28 mouse cellular contexts compared by ENCODE assay signal in genomic region chr15:77624710-77625109, GRCm38 (mm10). TPM values are rescaled to one million over a fixed set of nuclear protein-coding genes. Genes with fewer than 3 reads are reported as not detected.
DNase-seq lines count a peak whose midpoint lies in the region; TF ChIP-seq lines count a peak whose summit lies in the region.
"Had no signal": no experiment of that assay in that cellular context is flagged by ENCODE, and none has a peak within 500 bp of the region (broad histone marks: within the 10 kb centered on the region; RNA-seq: fewer than 3 reads in every experiment).

No protein-coding gene starts in this region.

- peak overlapping the region; percentile 51; the same call in 1 of the 2 replicates for H3K27ac ChIP-seq in CH12.LX (ENCODE audit: insufficient read depth, low read depth)
- H3K27ac ChIP-seq: embryonic facial prominence, embryonic 10.5 days; embryonic facial prominence, embryonic 12.5 days; forebrain, embryonic 13.5 days; forebrain, embryonic 15.5 days had no signal

- TF ChIP-seq POLR2A in CH12.LX (IDR thresholded peaks at IDR 0.05; ENCODE audit: low read depth, low read length), result no peak

- H3K36me3 ChIP-seq in CH12.LX (replicated peaks in 1 of 2; ENCODE audit: control insufficient read depth in 1 of 2, insufficient read depth in 1 of 2, low read length in 1 of 2), result no peaks in the 10 kb centered on the region
- H3K36me3 ChIP-seq: embryonic facial prominence, embryonic 10.5 days; embryonic facial prominence, embryonic 12.5 days; forebrain, embryonic 15.5 days had no signal

- no peak for TF ChIP-seq CTCF in CH12.LX (conservative IDR thresholded peaks at IDR 0.05 in 1 of 2, IDR thresholded peaks at IDR 0.05 in 1 of 2; ENCODE audit: low read depth in 2 of 2, low read length in 2 of 2)

- no peaks in the 10 kb centered on the region for H3K27me3 ChIP-seq in CH12.LX (replicated peaks)
- H3K27me3 ChIP-seq: embryonic facial prominence, embryonic 12.5 days; forebrain, embryonic 13.5 days; forebrain, embryonic 15.5 days had no signal

- TF ChIP-seq RAD21 in CH12.LX (IDR thresholded peaks at IDR 0.05; ENCODE audit: low read depth, low read length), result no peak

- no peak overlapping the region for H3K4me3 ChIP-seq in CH12.LX (replicated peaks in 1 of 3; ENCODE audit: low read depth in 2 of 3, low read length in 2 of 3, poor library complexity in 1 of 3)
- H3K4me3 ChIP-seq: embryonic facial prominence, embryonic 10.5 days; embryonic facial prominence, embryonic 12.5 days; forebrain, embryonic 13.5 days; forebrain, embryonic 15.5 days had no signal

- in situ Hi-C loops in CH12.LX (cut with MboI; ENCODE audit: low pct_ligation_motif_present, low pct_unique_long_range_greater_than_20kb, low sequenced_read_pairs), result no loop called here

- peaks cover 45 to 79% of the 10 kb centered on the region in 2 experiments for H3K4me1 ChIP-seq in CH12.LX (ENCODE audit: control insufficient read depth in 1 of 2, insufficient read depth in 2 of 2)
- H3K4me1 ChIP-seq: embryonic facial prominence, embryonic 10.5 days; embryonic facial prominence, embryonic 12.5 days; forebrain, embryonic 13.5 days; forebrain, embryonic 15.5 days had no signal

- dilution Hi-C loops in CH12.LX (cut with MboI; ENCODE audit: extremely low pct_ligation_motif_present, extremely low pct_unique_long_range_greater_than_20kb, low sequenced_read_pairs), result no loop called here

- H3K4me2 ChIP-seq in CH12.LX (ENCODE audit: insufficient read depth, low read depth, poor library complexity, severe bottlenecking), result peak overlapping the region; percentile 72
- H3K4me2 ChIP-seq: embryonic facial prominence, embryonic 12.5 days; forebrain, embryonic 13.5 days; forebrain, embryonic 15.5 days had no signal

- DNase-seq in A20 (ENCODE audit: low read depth, low spot score), result peak; percentile 27
- DNase-seq in CD4-positive, CD25-positive, alpha-beta regulatory T cell, adult 2 months (ENCODE audit: low read depth, low spot score), result peak; percentile 53
- peak; percentile 78 for DNase-seq in CH12.LX (ENCODE audit: extremely low read depth)
- peak; percentile 56 for DNase-seq in induced T-regulatory cell, adult 2 months (ENCODE audit: low read depth)
- DNase-seq in adrenal gland, postnatal 25 days, result no peak
- DNase-seq in ovary, postnatal 14 days (ENCODE audit: low spot score), result no peak
- DNase-seq in kidney, adult 11 months, result no peak
- DNase-seq in layer of hippocampus, adult 9-10 months (ENCODE audit: low spot score), result no peak
- DNase-seq: adrenal gland, adult 2 months; adrenal gland, postnatal 10 days; cerebellum, adult 11-12 months; cerebellum, adult 2 months; cerebellum, adult 9-10 months; cerebellum, postnatal 10 days; cerebellum, postnatal 25 days; forebrain, postnatal 0 days had no signal

- TF ChIP-seq EP300 in CH12.LX (IDR thresholded peaks at IDR 0.05; ENCODE audit: low read length), result peak; percentile 87

- no peak overlapping the region for H3K9ac ChIP-seq in CH12.LX (ENCODE audit: insufficient read depth, low read depth)
- H3K9ac ChIP-seq: embryonic facial prominence, embryonic 12.5 days; forebrain, embryonic 13.5 days; forebrain, embryonic 15.5 days; forebrain, postnatal 0 days had no signal

- no peaks in the 10 kb centered on the region for H3K79me2 ChIP-seq in CH12.LX (replicated peaks; ENCODE audit: control insufficient read depth, extremely low read depth, insufficient read depth, poor library complexity, severe bottlenecking)

- no peaks in the 10 kb centered on the region for H3K9me3 ChIP-seq in CH12.LX (replicated peaks; ENCODE audit: low read length)
- H3K9me3 ChIP-seq: embryonic facial prominence, embryonic 10.5 days; embryonic facial prominence, embryonic 12.5 days; forebrain, embryonic 13.5 days; forebrain, embryonic 15.5 days had no signal

TF ChIP-seq in CH12.LX, 34 proteins besides CTCF, POLR2A, EP300 and RAD21:
- TF ChIP-seq MAX (IDR thresholded peaks at IDR 0.05; ENCODE audit: low read length), result peak; percentile 61; the same call in 1 of the 2 replicates
- TF ChIP-seq JUND (conservative IDR thresholded peaks at IDR 0.05; ENCODE audit: low read depth, low read length), result no peak
- TF ChIP-seq USF2 (conservative IDR thresholded peaks at IDR 0.05; ENCODE audit: low read depth, low read length), result no peak
- TF ChIP-seq ZC3H11A (IDR thresholded peaks at IDR 0.05; ENCODE audit: low read depth, low read length), result no peak
- TF ChIP-seq TCF12 (IDR thresholded peaks at IDR 0.05; ENCODE audit: low read depth, low read length), result peak; percentile 55; the same call in 1 of the 2 replicates
- 0 out of 2 replicates have a peak, but pooled peaks have one; percentile 24 for TF ChIP-seq MAFK (IDR thresholded peaks at IDR 0.05; ENCODE audit: insufficient replicate concordance, low read length)
- no peak for TF ChIP-seq KAT2A (IDR thresholded peaks at IDR 0.05; ENCODE audit: insufficient replicate concordance, low read length)
- no peak; the same call in 1 of the 2 replicates for TF ChIP-seq MEF2A (IDR thresholded peaks at IDR 0.05; ENCODE audit: borderline replicate concordance, low read depth, low read length)
- TF ChIP-seq JUN (IDR thresholded peaks at IDR 0.05; ENCODE audit: insufficient read depth, low read depth, low read length), result 0 out of 2 replicates have a peak, but pooled peaks have one; percentile 8
- TF ChIP-seq CHD1 (IDR thresholded peaks at IDR 0.05; ENCODE audit: low read depth, low read length), result no peak
- TF ChIP-seq GABPA (IDR thresholded peaks at IDR 0.05; ENCODE audit: insufficient replicate concordance, low read depth, low read length), result no peak
- TF ChIP-seq SMC3 (IDR thresholded peaks at IDR 0.05; ENCODE audit: low read depth, low read length), result no peak
- TF ChIP-seq SIN3A (IDR thresholded peaks at IDR 0.05; ENCODE audit: low read length), result peak; percentile 27; the same call in 1 of the 2 replicates
- no peak for TF ChIP-seq USF1 (IDR thresholded peaks at IDR 0.05; ENCODE audit: low read depth, low read length)
- peak; percentile 74 for TF ChIP-seq BHLHE40 (IDR thresholded peaks at IDR 0.05; ENCODE audit: low read depth, low read length)
- TF ChIP-seq IRF4 (IDR thresholded peaks at IDR 0.05; ENCODE audit: low read depth, low read length), result peak; percentile 45
- no peak for TF ChIP-seq NRF1 (IDR thresholded peaks at IDR 0.05; ENCODE audit: low read depth, low read length)
- no peak for TF ChIP-seq HCFC1 (IDR thresholded peaks at IDR 0.05; ENCODE audit: low read depth, low read length)
- no peak for TF ChIP-seq MXI1 (IDR thresholded peaks at IDR 0.05; ENCODE audit: low read depth, low read length)
- TF ChIP-seq CHD2 (IDR thresholded peaks at IDR 0.05; ENCODE audit: low read length), result 0 out of 2 replicates have a peak, but pooled peaks have one; percentile 24
- peak; percentile 76 for TF ChIP-seq ETS1 (conservative IDR thresholded peaks at IDR 0.05; ENCODE audit: low read depth, low read length)
- peak; percentile 69 for TF ChIP-seq MYC (IDR thresholded peaks at IDR 0.05; ENCODE audit: low read depth, low read length)
- TF ChIP-seq POLR2AphosphoS2 (IDR thresholded peaks at IDR 0.05; ENCODE audit: low read depth, low read length), result no peak

RNA-seq across cellular contexts. Expression of gene Apol11b, which starts 18.4 kb away (rescaled TPM):
- total RNA-seq in CH12.LX (2012; rRNA removed), result 0.04 and 0.08 TPM in 2 replicates
- 0.26 TPM in 1 of 2 replicates, not detected in the other for total RNA-seq in CH12.LX (2014; rRNA removed)
- polyA plus RNA-seq in CH12.LX (2012; ENCODE audit: insufficient read length, low read depth), result 0.19 TPM in 1 of 2 replicates, not detected in the other
- total RNA-seq in adrenal gland, postnatal 25 days (2021), result 0.33 and 0.62 TPM in 2 replicates
- total RNA-seq: ES-E14; forebrain, postnatal 0 days had no signal
- polyA plus RNA-seq: adrenal gland, adult 2 months; brain, embryonic 14.5 days; embryonic facial prominence, embryonic 10.5 days; embryonic facial prominence, embryonic 12.5 days; embryonic facial prominence, embryonic 14.5 days; forebrain, embryonic 11.5 days; forebrain, embryonic 13.5 days; forebrain, postnatal 0 days had no signal

RNA-seq across cellular contexts. Expression of gene Gm36245, which starts 25.7 kb away (rescaled TPM):
- total RNA-seq in CH12.LX (2012; rRNA removed) (not detected in 2 replicates), CH12.LX (2014; rRNA removed) (not detected in 2 replicates)
- not detected in 2 replicates for polyA plus RNA-seq in CH12.LX (2012; ENCODE audit: insufficient read length, low read depth)
- total RNA-seq in adrenal gland, postnatal 25 days (2021), result not detected in 2 replicates
- total RNA-seq: adrenal gland, adult 2 months; adrenal gland, postnatal 10 days; adrenal gland, postnatal 4 days; ES-E14; forebrain, postnatal 0 days; MEL had no signal
- polyA plus RNA-seq: adrenal gland, adult 2 months; brain, embryonic 14.5 days; C2C12; cerebellum, adult 2 months; cortical plate, adult 2 months; embryonic facial prominence, embryonic 10.5 days; embryonic facial prominence, embryonic 12.5 days; embryonic facial prominence, embryonic 14.5 days; forebrain, embryonic 11.5 days; forebrain, embryonic 13.5 days; forebrain, embryonic 15.5 days; forebrain, postnatal 0 days had no signal

RNA-seq across cellular contexts. Expression of gene Apol10b, which starts 28.8 kb away (rescaled TPM):
- 2.3 and 2.9 TPM in 2 replicates for total RNA-seq in CH12.LX (2012; rRNA removed)
- 4.9 and 5.2 TPM in 2 replicates for total RNA-seq in CH12.LX (2014; rRNA removed)
- 3.6 and 4.3 TPM in 2 replicates for polyA plus RNA-seq in CH12.LX (2012; ENCODE audit: insufficient read length, low read depth)
- total RNA-seq in adrenal gland, postnatal 25 days (2021), result 0.52 TPM in 1 of 2 replicates, not detected in the other
- total RNA-seq: ES-E14 had no signal
- polyA plus RNA-seq: adrenal gland, adult 2 months; forebrain, embryonic 11.5 days; forebrain, embryonic 15.5 days; forebrain, postnatal 0 days had no signal

Comparison
In these comparisons a context has a peak if more than half of its experiments do, and no peak if none do; other contexts are left out.
1. DNase-seq: peak in A20 (single experiment), CD4-positive, CD25-positive, alpha-beta regulatory T cell, adult 2 months (single experiment), CH12.LX (single experiment) and induced T-regulatory cell, adult 2 months (single experiment); none in adrenal gland, postnatal 25 days (single experiment), ovary, postnatal 14 days (single experiment), kidney, adult 11 months (single experiment) and layer of hippocampus, adult 9-10 months (single experiment).